Mouse (Mus musculus): ENCODE measurements around the gene Ubash3b.

GRCm38 (mm10) chr9:41166886-41167285 is 5.4 kb upstream of the Ubash3b start:
- TF ChIP-seq GATA1 (IDR thresholded peaks at IDR 0.05; ENCODE audit: borderline replicate concordance, low read length) (peak; percentile 50; the same call in 1 of the 3 replicates), FLI1 (IDR thresholded peaks at IDR 0.05; ENCODE audit: low read length) (no peak)

Data from megakaryocyte, embryonic 14.5 days (primary cell).